Mouse (Mus musculus) CH12.LX (cell line): ENCODE measurements around the gene Ppil1. TPM values are rescaled to one million over a fixed set of nuclear protein-coding genes. Genes with fewer than 3 reads are reported as not detected.

Source experiments
- DNase-seq: peaks from one replicate; pipeline ENCODE4 v3.0.0-alpha.2; 2013; ENCODE audit errors: extremely low read depth
- H3K27ac ChIP-seq: 2 replicates; pipeline ENCODE4 v1.5.1; 2012; ENCODE audit warnings: low read depth, mild to moderate bottlenecking, control low read depth, moderate library complexity; ENCODE audit not compliant: insufficient read depth
- H3K27me3 ChIP-seq: replicated peaks from 2 replicates; pipeline ENCODE3; 2012; ENCODE audit warnings: inconsistent platforms
- H3K36me3 ChIP-seq, 2 experiments: replicated peaks in 1 of 2; 2 replicates each; pipeline versions ENCODE3 to v1.6.1; 2012; ENCODE audit warnings: inconsistent platforms in 1 of 2, low read length in 1 of 2, mild to moderate bottlenecking in 1 of 2, mixed read lengths in 1 of 2, moderate library complexity in 1 of 2; ENCODE audit not compliant: control insufficient read depth in 1 of 2, insufficient read depth in 1 of 2
- H3K4me1 ChIP-seq, 2 experiments: 2 replicates each; pipeline ENCODE4 v1.6.1; 2012; ENCODE audit warnings: inconsistent platforms in 1 of 2, moderate library complexity in 1 of 2; ENCODE audit not compliant: insufficient read depth in 2 of 2, control insufficient read depth in 1 of 2
- H3K4me2 ChIP-seq: 2 replicates; pipeline ENCODE4 v1.6.1; 2012; ENCODE audit warnings: low read depth, mild to moderate bottlenecking, control low read depth; ENCODE audit not compliant: poor library complexity, insufficient read depth, severe bottlenecking
- H3K4me3 ChIP-seq, 3 experiments: fragments of 150-350 bp in 1 of 3; sonication (generic) in 1 of 3; replicated peaks in 1 of 3; 2 replicates each; pipeline versions ENCODE3 to v1.5.1; 2011 to 2012; ENCODE audit warnings: low read depth in 2 of 3, low read length in 2 of 3, mild to moderate bottlenecking in 2 of 3, moderate library complexity in 2 of 3, control low read depth in 1 of 3, improper control_type of control experiment in 1 of 3, inconsistent platforms in 1 of 3, mixed read lengths in 1 of 3; ENCODE audit not compliant: poor library complexity in 1 of 3
- H3K79me2 ChIP-seq: replicated peaks from 2 replicates; pipeline ENCODE4 v1.6.1; 2012; ENCODE audit warnings: mild to moderate bottlenecking, moderate library complexity; ENCODE audit not compliant: control insufficient read depth, poor library complexity, insufficient read depth, severe bottlenecking; ENCODE audit errors: extremely low read depth
- H3K9ac ChIP-seq: 2 replicates; pipeline ENCODE4 v1.6.1; 2012; ENCODE audit warnings: low read depth, mild to moderate bottlenecking, control low read depth, moderate library complexity; ENCODE audit not compliant: insufficient read depth
- H3K9me3 ChIP-seq: replicated peaks from 2 replicates; pipeline ENCODE3; 2012; ENCODE audit warnings: low read length, inconsistent platforms, mixed read lengths
- BHLHE40 ChIP-seq: IDR thresholded peaks from 2 replicates; pipeline ENCODE4 v1.6.1; 2011; ENCODE audit warnings: mild to moderate bottlenecking, low read depth, low read length, improper control_type of control experiment
- CTCF ChIP-seq, 2 experiments: IDR thresholded peaks in 1 of 2; conservative IDR thresholded peaks in 1 of 2; 2 replicates each; pipeline ENCODE4 v1.5.1; 2011 to 2012; ENCODE audit warnings: low read depth in 2 of 2, low read length in 2 of 2, improper control_type of control experiment in 1 of 2, inconsistent platforms in 1 of 2, mild to moderate bottlenecking in 1 of 2, moderate library complexity in 1 of 2
- EP300 ChIP-seq: IDR thresholded peaks from 2 replicates; pipeline ENCODE4 v1.6.1; 2011; ENCODE audit warnings: low read length, improper control_type of control experiment
- GABPA ChIP-seq: IDR thresholded peaks from 2 replicates; pipeline ENCODE4 v1.6.1; 2012; ENCODE audit warnings: low read depth, low read length, improper control_type of control experiment, inconsistent platforms; ENCODE audit not compliant: insufficient replicate concordance
- IRF4 ChIP-seq: IDR thresholded peaks from 2 replicates; pipeline ENCODE4 v1.6.1; 2014; ENCODE audit warnings: low read depth, mild to moderate bottlenecking, inconsistent platforms, low read length, improper control_type of control experiment
- MAZ ChIP-seq: IDR thresholded peaks from 2 replicates; pipeline ENCODE4 v1.6.1; 2012; ENCODE audit warnings: low read depth, mild to moderate bottlenecking, inconsistent platforms, low read length, improper control_type of control experiment, moderate library complexity
- NELFE ChIP-seq: IDR thresholded peaks from 2 replicates; pipeline ENCODE4 v1.6.1; 2011; ENCODE audit warnings: low read depth, low read length, improper control_type of control experiment
- PAX5 ChIP-seq: IDR thresholded peaks from 2 replicates; pipeline ENCODE4 v1.6.1; 2012; ENCODE audit warnings: low read length, inconsistent platforms, mixed read lengths
- RAD21 ChIP-seq: IDR thresholded peaks from 2 replicates; pipeline ENCODE4 v1.6.1; 2011; ENCODE audit warnings: low read depth, mild to moderate bottlenecking, low read length, improper control_type of control experiment, moderate library complexity
- SIN3A ChIP-seq: IDR thresholded peaks from 2 replicates; pipeline ENCODE4 v1.6.1; 2012; ENCODE audit warnings: low read length, improper control_type of control experiment, inconsistent platforms
- dilution Hi-C: fragments of 300-500 bp; cut with MboI; formaldehyde crosslinking; loops from 2 replicates; pipeline ENCODE4 v1.14.3; 2020; ENCODE audit warnings: low sequenced_read_pairs; ENCODE audit not compliant: extremely low pct_unique_long_range_greater_than_20kb, extremely low pct_ligation_motif_present
- in situ Hi-C: fragments of 300-500 bp; cut with MboI; formaldehyde crosslinking; loops from 3 replicates; pipeline ENCODE4 v1.14.3; 2019; ENCODE audit warnings: low sequenced_read_pairs, low pct_ligation_motif_present, low pct_unique_long_range_greater_than_20kb, mixed read lengths
- polyA plus RNA-seq: library from polyadenylated mRNA; unstranded; fragments of >175 nt; gene quantifications from 2 replicates; pipeline ENCODE4 v1.2.1, GENCODE M21; 2012; ENCODE audit warnings: low read depth; ENCODE audit not compliant: insufficient read length
- total RNA-seq, 2 experiments: library from RNA; depleted of rRNA; stranded (reverse); fragments of 300-350 nt in 1 of 2; fragments of >200 nt in 1 of 2; gene quantifications; 2 replicates each; pipeline ENCODE4 v1.2.3; 2012 to 2014

The Ppil1 gene
- total and polyA plus RNA-seq, 3 experiments: 97.2 to 143 (median 107) TPM

- no peak for DNase-seq
- Histone ChIP-seq H3K9ac (no peak overlapping the region), H3K27ac (no peak overlapping the region), H3K4me1 (peaks cover 13 to 43% of the 10 kb centered on the region in 2 experiments), H3K36me3 (peaks cover 22 to 34% of the 10 kb centered on the region in 2 experiments), H3K9me3 (no peaks in the 10 kb centered on the region), H3K4me3 (peak overlapping the region; percentile 47 to 58 (median 54)), H3K79me2 (peaks cover 46% of the 10 kb centered on the region), H3K27me3 (no peaks in the 10 kb centered on the region), H3K4me2 (peak overlapping the region; percentile 86)
- TF ChIP-seq GABPA (no peak), CTCF (conservative IDR thresholded peaks at IDR 0.05 in 1 of 2, IDR thresholded peaks at IDR 0.05 in 1 of 2; ENCODE audit: low read depth in 2 of 2, low read length in 2 of 2) (peak in 1 of 2 experiments; percentile 44; a peak in 2 of 4 replicates)
- dilution Hi-C loops (no loop called here), in situ Hi-C loops (loop anchor here (5.0 kb wide), 2 partner anchors 105 to 250 kb away; no protein-coding TSS in a partner anchor)
Observed at GRCm38 (mm10) chr17:29262259-29262649, 1.7 kb downstream of the Ppil1 start.

- H3K4me1 ChIP-seq: peaks cover 13 to 47% of the 10 kb centered on the region in 2 experiments
- DNase-seq: peak; percentile 52
- dilution Hi-C loops: no loop called here
- TF ChIP-seq RAD21 (no peak), SIN3A (peak; percentile 71; the same call in 1 of the 2 replicates), EP300 (0 out of 2 replicates have a peak, but pooled peaks have one; percentile 8), BHLHE40 (peak; percentile 42; the same call in 1 of the 2 replicates), IRF4 (no peak), MAZ (no peak), NELFE (peak; percentile 10; the same call in 1 of the 2 replicates)
- peaks cover 27 to 39% of the 10 kb centered on the region in 2 experiments for H3K36me3 ChIP-seq
- no peaks in the 10 kb centered on the region for H3K27me3 ChIP-seq
- H3K9ac ChIP-seq: peak overlapping the region; percentile 5; the same call in 1 of the 2 replicates
- H3K4me3 ChIP-seq: peak overlapping the region; percentile 47 to 58 (median 54)
- in situ Hi-C loops: loop anchor here (5.0 kb wide), 2 partner anchors 106 to 251 kb away; no protein-coding TSS in a partner anchor
- H3K4me2 ChIP-seq: peak overlapping the region; percentile 86
- peak overlapping the region; percentile 56 for H3K27ac ChIP-seq
- no peaks in the 10 kb centered on the region for H3K9me3 ChIP-seq
- peaks cover 52% of the 10 kb centered on the region for H3K79me2 ChIP-seq
Observed at GRCm38 (mm10) chr17:29261603-29262258, 2.3 kb downstream of the Ppil1 start.

GRCm38 (mm10) chr17:29260501-29260900 lies 3.5 kb downstream of the Ppil1 start:
- dilution Hi-C loops (no loop called here), in situ Hi-C loops (loop anchor here (5.0 kb wide), 2 partner anchors 107 to 252 kb away; no protein-coding TSS in a partner anchor)
- no peak overlapping the region for H3K9ac ChIP-seq
- no peak for DNase-seq
- H3K36me3 ChIP-seq: peaks cover 38 to 52% of the 10 kb centered on the region in 2 experiments
- H3K27me3 ChIP-seq: no peaks in the 10 kb centered on the region
- H3K4me3 ChIP-seq: peak overlapping the region in 2 of 3 experiments; percentile 2 to 58
- H3K4me1 ChIP-seq: peaks cover 13 to 56% of the 10 kb centered on the region in 2 experiments
- peak overlapping the region; percentile 64 for H3K4me2 ChIP-seq
- TF ChIP-seq PAX5 (no peak), BHLHE40 (peak; percentile 20; the same call in 1 of the 2 replicates)
- no peaks in the 10 kb centered on the region for H3K9me3 ChIP-seq
- H3K79me2 ChIP-seq: peaks cover 64% of the 10 kb centered on the region
- H3K27ac ChIP-seq: peak overlapping the region; percentile 54
